Mouse (Mus musculus): Measurements from ENCODE around the gene Phgr1. TPM values are rescaled to one million over a fixed set of nuclear protein-coding genes. Genes with fewer than 3 reads are reported as not detected.

Phgr1 gene
- not detected in 4 replicates for total RNA-seq (2023; ENCODE audit: inconsistent age)

DNA sequence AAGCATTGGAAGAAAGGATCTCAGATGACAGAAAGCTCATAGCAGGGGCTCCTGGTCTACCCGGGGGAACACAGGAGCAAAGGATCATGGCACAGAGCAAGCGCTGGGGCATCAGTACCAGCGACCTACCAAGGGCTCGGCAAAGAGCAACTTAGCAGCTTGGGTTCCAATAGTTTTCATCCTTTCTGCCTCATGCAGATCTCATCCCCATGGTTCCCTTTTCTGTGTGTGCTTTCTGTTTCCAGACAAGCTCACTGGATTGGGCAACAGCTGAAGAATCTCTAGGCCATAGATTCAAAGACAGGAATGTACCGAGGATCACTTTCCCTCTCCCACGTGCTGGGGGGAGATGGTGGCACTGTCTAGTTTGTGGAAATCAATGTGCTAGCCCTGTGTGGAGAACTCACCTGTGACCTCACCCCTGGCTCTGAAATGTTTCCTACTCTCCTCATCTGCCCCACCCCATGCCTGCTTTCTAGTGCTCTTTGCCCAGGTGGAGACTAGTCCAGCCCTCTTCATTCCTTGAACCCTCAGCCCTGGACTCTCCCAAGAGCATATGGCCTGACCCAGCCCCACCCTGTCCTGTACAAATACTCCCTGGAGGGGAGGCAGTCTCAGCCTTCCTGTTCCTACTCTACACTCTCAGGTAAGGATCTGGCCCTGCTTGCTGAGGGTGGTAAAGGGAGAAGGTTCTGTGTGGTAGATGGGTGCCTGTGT is at the start of gene Phgr1:
Gene Phgr1 (plus strand): TSS at position 612 of the 717 bp plus-strand sequence.

DNA sequence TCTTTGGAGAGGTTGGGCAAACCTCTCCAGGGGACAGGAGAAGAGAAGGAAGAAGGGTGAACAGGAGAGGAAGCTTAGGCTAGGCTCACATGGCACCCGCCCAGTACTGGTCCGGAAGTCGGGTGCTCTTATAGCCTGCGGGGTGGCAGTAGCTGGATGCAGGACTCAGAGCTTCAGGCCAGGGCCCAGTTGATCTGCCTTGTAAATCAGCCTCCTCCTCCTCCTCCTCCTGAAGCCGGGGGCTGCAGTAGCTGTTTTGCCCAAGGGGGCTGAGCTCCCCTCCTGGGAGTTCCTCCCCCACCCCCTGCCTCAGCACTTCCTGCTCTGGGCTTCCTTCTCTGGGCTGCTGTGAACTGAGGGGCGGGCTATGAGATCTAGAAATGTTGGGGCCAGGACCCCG is 44.2 kb upstream of the Phgr1 start, which contains the start of gene Plcb2:
Gene Plcb2 (minus strand): TSS at position 102 of the 400 bp plus-strand sequence.

DNA sequence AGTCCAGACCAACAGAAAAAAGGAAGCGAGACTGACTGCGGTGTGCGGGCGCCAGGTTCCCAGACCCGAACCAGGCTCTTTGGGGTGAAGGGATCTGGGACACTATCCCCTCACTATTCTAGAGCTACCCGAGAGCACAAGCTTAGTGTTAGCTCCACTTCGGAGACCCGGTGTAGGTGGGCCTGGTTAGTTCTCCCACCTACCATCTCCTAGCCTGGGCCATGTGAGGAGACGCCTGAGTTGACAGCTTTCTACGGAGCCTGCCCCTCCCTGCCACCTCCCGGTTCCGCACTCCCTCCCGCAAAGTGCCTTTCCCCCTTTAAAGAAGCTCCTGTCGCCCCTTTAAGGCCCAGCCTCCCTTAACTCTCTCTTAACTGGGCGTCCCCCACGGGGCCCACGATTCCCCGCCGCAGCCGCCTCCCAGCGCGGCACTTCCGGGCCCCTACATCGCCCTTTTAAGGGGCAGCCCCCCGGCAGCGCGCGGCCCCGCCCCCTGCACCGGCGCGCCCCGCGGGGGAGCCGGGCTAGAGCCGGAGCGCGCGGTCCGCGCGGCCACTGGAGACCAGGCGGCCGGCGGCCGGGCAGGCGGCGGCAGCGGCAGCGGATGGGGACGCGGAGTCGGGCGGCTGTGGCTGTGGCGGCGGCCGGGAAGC is 27.2 kb upstream of the Phgr1 start, which contains the start of gene Inafm2:
Gene Inafm2 (plus strand): TSS at position 527 of the 653 bp plus-strand sequence.

DNA sequence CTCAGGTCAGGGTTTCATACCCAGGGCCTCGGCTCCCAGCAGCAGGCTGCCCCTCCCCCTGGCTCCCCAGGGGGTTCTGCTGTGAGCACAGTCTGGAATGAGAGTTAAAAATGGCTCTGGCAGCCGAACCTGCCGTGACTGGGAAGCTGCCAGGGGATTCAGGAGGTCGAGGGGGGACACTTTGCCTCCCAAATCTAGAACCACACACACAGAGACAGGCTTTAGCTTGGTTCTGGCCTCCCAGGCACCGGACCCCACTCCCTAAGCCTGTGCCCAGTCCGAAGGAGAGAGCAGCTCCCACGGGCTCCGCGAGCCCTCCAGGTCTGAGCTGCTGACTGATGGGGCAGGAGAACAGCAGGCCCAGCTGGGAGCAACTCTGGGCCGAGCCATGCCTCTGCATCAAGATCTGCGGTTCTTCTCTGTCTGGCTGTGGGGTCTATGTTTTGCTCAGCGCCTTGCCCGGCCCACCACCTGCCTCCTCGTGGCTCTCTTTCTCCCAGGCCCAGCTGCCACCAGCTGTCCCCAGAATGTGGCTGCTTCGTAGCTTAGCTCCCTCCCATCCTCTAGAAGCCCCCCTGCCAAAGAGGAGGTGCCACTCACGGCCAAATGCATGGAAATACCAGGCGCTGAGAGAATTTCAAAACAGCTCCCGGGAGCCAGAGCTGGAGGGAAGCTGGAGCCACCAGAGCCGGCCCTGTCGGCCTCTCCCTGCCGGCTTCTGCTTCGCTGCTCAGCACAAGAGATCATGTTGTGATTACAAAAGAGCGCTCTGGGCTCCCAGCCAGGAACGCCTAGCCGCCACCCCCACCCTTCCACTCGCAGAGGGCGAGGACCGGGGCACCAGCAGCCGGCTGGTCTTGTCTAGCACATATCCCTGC is 10.4 kb upstream of the Phgr1 start, which contains the start of gene Ccdc9b:
Gene Ccdc9b (minus strand): TSS at position 756 of the 878 bp plus-strand sequence.

DNA sequence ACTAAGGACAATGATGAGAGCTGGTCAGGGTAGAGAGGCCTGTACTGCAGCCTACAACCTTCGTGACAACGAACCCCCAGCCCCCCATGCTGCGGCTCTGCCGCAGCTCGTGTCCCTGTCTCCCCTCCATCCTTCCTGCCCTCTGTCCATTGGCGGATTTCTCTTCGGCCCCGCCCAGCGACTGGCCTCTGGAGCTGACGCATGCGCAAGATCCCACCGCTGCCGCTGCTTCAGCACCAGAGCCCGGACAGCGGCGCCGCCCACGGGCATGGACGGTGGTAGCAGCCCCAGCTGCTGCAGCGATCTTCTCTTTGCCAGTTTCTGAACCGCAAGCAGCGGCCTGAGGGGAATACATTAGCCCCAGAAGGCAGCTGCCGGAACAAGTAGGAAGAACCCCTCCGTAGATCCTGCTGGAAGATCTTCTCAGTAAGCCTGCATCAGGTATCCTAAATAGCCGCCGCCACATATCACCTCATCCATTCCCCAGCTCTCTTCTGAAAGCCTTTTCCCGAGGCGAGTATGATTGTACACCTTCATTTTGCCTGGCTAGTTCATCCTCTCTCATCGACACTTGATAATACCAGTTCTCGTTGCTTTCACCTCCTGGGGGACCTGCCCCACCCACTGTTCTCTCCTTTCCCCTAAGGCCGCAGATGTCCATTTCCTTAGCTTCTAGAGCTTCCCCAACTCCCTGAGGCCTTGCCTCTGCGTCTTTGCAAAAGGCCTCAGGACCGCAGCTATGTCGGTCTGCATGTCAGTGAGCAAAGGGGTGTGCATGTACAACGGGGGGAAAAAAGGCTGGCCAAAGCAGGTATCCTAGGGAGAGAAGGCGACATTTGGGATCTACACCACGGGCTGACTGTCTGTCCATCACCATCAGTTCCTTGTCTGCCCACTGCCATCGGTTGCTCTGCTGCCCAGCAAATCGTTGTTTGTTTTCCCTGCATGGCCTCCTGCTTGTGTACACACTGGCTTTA is 7.2 kb downstream of the Phgr1 start, which contains the start of gene Disp2:
Gene Disp2 (plus strand): TSS at position 216 of the 977 bp plus-strand sequence.

DNA sequence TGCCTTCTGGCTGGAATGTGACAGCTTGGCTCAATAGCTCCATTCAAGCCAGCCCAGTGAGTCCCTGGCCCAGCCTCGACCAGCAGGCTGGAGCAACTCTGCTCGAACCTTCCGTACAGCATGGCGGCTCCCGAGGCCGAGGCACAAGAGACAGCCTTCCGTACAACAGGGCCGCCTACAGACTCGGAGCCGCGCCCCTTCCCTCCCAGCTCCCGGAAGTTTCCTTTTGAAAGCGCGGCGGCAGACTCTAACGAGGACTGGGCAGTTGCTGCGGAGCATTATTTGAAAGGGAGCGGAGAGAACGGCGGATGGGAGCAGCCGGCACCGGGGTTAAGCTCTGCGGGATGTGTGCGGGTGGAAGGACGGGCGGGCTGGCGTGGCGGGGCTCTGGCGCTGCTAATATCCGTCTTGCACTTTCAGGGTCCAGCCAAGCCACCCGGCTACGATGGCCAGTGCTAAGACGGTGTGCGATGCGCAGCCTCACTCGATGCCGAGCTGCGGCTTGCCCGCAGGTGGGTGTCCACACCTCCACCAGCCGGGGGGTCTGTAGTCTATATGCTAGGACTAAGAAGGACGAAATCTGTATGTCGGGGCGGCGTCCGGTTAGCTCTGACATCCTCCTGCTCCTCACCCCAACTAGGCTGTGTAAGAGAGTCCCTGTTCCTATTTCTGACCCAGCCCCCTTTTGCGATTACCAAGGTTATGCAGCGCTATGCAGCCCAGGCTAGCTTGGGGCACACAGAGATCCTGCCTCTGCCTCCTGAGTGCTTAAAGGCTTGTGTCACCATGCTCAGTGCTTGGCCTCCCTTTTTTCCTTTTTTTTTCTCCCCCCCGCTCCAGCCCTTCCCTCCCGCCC is 41.6 kb downstream of the Phgr1 start, which contains the start of gene Knstrn:
Gene Knstrn (plus strand): TSS at position 23 of the 856 bp plus-strand sequence.

Other genes starting within 250 kb of the Phgr1 start
- 65.6 to 85.1 TPM (median 77.5 TPM) in 4 replicates for gene Bmf, start 223.1 kb upstream of the Phgr1 start, total RNA-seq (2023; ENCODE audit: inconsistent age)
- gene Bub1b, start 174.6 kb upstream of the Phgr1 start, total RNA-seq (2023; ENCODE audit: inconsistent age): 4.4 to 6.9 TPM (median 6.5 TPM) in 4 replicates
- 2.2 to 6.3 TPM (median 4.1 TPM) in 4 replicates for gene Pak6, start 109.5 kb upstream of the Phgr1 start, total RNA-seq (2023; ENCODE audit: inconsistent age)
- gene Ankrd63, start 68.8 kb upstream of the Phgr1 start, total RNA-seq (2023; ENCODE audit: inconsistent age): 0.33 to 0.45 TPM (median 0.40 TPM) in 4 replicates
- 87.6 to 107 TPM (median 99.4 TPM) in 4 replicates for gene Plcb2, start 44.3 kb upstream of the Phgr1 start, total RNA-seq (2023; ENCODE audit: inconsistent age)
- 16.6 to 23.0 TPM (median 17.8 TPM) in 4 replicates for gene Inafm2, start 27.0 kb upstream of the Phgr1 start, total RNA-seq (2023; ENCODE audit: inconsistent age)
- 0.57 TPM in 1 of 4 replicates, not detected in the others for gene Ccdc9b, start 10.1 kb upstream of the Phgr1 start, total RNA-seq (2023; ENCODE audit: inconsistent age)
- gene Disp2, start 7.0 kb downstream of the Phgr1 start, total RNA-seq (2023; ENCODE audit: inconsistent age): not detected in 4 replicates
- 7.0 to 11.9 TPM (median 8.3 TPM) in 4 replicates for gene Knstrn, start 41.2 kb downstream of the Phgr1 start, total RNA-seq (2023; ENCODE audit: inconsistent age)
- gene Ivd, start 89.2 kb downstream of the Phgr1 start, total RNA-seq (2023; ENCODE audit: inconsistent age): 62.9 to 97.4 TPM (median 72.1 TPM) in 4 replicates
- gene Bahd1, start 127.6 kb downstream of the Phgr1 start, total RNA-seq (2023; ENCODE audit: inconsistent age): 52.2 to 60.4 TPM (median 55.0 TPM) in 4 replicates
- 3.6 to 4.3 TPM (median 4.0 TPM) in 4 replicates for gene Chst14, start 153.7 kb downstream of the Phgr1 start, total RNA-seq (2023; ENCODE audit: inconsistent age)